Mouse (Mus musculus): Measurements from ENCODE around the gene Plpp7.

The Plpp7 gene

DNA sequence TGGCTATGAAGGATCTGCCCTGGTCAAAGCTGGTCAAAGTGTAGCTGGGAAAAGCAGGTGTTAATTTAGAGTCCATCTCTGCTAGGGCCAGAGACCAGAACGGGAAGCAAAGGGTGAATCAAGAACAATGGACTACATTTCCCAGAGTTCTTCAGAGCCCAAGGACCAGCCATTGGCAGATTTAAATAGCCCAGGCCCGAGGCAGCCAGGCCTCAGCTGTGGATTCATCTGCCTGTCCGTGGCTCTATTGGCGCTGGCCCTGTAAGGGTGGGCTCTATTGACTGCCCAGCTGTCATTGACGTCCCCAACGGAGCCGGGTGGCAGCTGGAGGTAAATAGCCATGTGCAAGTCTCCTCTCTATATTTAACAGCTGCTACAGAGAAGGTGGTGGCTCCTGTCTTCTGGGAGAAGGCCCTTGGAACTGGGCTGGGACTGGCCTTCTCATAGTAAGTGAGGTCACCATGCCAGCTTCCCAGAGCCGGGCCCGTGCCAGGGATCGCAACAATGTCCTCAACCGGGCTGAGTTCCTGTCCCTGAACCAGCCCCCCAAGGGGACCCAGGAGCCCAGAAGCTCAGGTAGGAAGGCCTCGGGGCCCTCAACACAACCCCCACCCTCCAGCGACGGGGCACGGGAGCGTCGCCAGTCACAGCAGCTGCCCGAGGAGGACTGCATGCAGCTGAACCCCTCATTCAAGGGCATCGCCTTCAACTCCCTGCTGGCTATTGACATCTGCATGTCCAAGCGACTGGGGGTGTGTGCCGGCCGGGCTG lies at the start of gene Plpp7:
Plpp7 (plus strand) TSS at position 178 of the 771 bp plus-strand sequence.
- peak; percentile 66 for DNase-seq (ENCODE audit: low read depth, low spot score)

DNA sequence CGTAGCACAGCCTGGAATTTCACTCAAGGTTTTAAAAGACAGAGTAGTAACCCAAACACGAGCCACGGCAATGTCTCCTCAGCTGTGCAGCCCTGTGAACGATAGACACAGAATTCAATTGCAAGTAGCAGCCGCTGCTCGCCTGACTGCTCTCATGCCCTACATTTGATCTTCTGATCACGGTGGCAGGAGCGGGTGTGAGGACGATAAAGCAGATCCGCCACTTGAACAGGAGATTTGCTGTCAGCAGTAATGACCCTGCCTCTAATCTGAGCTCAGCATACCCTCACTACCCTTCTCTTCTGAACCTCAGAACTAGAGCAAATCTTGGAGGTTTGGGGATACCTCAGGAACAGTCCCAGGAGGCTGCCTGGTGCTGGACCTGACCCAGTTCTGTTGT lies 49.3 kb upstream of the Plpp7 start:
- no peak for DNase-seq (ENCODE audit: low read depth, low spot score)

DNA sequence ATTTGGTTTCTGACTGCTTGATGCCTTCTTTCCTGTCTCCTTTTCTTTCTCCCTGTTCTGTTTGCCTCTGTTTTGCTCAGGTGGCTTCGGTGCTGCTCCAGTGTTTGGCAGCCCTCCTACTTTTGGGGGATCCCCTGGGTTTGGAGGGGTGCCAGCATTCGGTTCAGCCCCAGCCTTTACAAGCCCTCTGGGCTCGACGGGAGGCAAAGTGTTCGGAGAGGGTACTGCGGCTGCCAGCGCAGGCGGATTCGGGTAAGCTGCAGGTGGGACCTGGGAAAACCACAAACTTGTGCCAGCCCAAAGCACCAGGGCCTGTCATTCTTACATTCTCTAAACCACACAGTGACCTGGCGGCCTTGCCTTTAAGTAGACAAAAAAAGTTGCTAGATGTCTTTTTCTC lies 48.0 kb upstream of the Plpp7 start:
- DNase-seq (ENCODE audit: low read depth, low spot score): no peak

- no peak for DNase-seq (ENCODE audit: low read depth, low spot score)
Observed at GRCm38 (mm10) chr2:32051791-32052190, 43.5 kb upstream of the Plpp7 start.

DNA sequence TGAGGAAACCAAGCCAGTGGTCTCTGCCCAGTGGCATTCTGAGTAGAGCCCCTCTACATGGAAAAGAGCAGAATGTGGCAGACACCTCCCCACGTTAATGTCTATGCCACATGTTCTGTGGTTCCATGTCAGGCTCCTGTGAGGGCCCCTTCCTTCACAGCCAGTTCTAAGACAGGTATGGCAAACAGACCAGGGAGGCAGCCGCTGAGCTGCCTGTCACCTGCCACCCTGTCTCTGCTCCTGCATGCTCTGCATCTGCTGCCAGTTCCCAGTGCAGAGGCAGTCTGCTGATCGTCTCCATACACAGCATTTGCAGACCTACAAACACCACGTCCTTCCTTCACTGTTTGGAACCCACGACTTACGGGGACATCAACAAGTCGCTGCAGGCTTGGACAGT lies 42.9 kb upstream of the Plpp7 start:
- DNase-seq (ENCODE audit: low read depth, low spot score): no peak

GRCm38 (mm10) chr2:32055357-32055965 lies 39.9 kb upstream of the Plpp7 start:
- peak; percentile 65 for DNase-seq (ENCODE audit: low read depth, low spot score)

GRCm38 (mm10) chr2:32056524-32056923 lies 38.8 kb upstream of the Plpp7 start:
- no peak for DNase-seq (ENCODE audit: low read depth, low spot score)

DNA sequence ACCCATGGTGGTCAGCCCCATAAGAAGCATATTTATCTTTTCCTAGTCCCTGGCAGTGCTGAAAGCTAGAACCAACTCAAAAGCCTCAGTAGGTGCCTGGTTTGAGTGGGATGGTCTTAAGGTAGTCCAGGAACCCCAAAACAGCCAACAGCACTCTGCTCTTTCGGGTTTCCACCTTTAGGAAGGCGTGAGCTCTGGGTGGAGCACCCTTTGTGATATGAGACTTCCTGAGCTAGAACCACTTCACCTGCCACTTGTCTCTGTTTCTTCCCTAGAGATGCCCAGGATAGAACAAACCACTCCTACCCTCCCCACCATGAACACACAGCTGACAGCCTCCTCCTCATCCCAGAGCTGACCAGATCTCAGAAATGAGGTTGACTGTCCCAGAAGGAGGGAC lies 38.0 kb upstream of the Plpp7 start:
- DNase-seq (ENCODE audit: low read depth, low spot score): no peak

GRCm38 (mm10) chr2:32057794-32058193 lies 37.5 kb upstream of the Plpp7 start:
- no peak for DNase-seq (ENCODE audit: low read depth, low spot score)

DNA sequence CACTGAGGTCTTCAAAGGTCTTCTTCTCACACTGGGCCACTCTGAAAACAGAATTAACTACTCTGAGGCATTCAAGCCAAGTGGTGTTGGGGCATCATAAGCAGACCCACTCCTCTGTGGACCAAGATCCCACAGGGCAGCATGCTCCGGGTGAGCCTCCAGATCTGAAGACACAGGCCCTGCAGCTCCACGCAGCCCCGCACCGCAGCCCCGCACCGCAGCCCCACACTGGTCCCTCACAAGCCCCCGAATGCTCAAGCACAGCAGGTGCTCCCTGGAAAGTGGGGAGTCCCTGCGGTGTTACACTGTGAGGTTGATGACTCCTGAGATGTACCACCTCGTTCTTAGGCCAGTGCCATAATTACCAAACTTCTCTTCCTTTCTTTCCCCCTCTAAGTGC lies 37.1 kb upstream of the Plpp7 start:
- no peak for DNase-seq (ENCODE audit: low read depth, low spot score)

GRCm38 (mm10) chr2:32058716-32059115 lies 36.6 kb upstream of the Plpp7 start:
- DNase-seq (ENCODE audit: low read depth, low spot score): no peak

- DNase-seq (ENCODE audit: low read depth, low spot score): no peak
Observed at GRCm38 (mm10) chr2:32059613-32060012, 35.7 kb upstream of the Plpp7 start.

GRCm38 (mm10) chr2:32060228-32060805 lies 35.0 kb upstream of the Plpp7 start:
- DNase-seq (ENCODE audit: low read depth, low spot score): no peak

DNA sequence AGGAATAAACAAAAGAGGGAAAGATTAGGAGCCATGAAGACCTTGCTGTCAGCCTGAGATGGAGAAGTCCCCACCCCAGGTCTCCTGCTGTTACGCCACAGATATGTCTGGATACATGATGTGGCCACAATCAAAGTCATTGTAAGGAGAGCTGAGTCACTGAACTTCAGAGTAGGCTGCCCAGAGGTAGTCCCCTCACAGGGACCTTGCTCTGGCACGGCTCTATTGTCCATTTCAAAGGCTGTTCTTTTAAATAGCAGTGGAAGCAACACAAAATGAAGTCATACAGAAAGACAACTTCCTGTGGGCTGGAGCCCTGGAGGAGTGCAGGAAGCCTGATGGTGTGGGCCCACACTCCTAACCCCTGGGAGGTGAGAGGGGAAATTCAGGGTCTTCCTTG lies 34.1 kb upstream of the Plpp7 start:
- no peak for DNase-seq (ENCODE audit: low read depth, low spot score)

DNA sequence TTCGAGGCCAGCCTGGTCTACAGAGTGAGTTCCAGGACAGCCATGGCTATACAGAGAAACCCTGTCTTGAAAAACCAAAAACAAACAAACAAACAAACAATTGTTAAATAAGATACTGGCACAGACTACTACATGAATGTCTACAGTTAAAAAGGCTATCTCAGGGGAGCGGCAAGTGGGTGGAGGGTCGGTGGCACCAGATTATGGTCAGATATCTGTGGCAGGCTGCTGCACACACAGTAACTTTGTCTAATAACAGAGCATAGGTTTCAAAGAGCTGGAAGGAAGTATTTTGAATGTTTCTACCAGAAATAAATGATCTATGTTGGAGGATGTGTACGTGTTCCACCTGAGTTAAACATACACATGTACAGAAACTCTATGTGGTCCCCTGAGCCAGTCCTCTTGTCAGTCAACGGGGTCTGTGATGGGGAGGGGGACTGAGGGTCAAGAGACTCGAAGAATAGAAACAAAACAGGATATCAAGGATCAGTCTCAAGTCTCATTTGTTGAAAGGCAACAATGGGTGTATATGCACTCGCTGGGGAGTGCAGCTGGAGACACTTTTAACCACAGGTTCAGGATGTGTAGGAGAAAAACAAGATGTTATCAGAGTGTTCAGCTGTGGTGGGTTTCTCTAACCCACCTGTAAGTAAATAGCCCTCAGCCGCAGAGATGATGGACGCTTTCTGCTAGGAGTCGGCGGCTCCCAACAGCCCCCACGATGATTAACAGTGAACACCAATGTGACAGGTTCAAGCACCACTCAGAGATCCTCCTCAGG lies 33.4 kb upstream of the Plpp7 start:
- DNase-seq (ENCODE audit: low read depth, low spot score): no peak

DNA sequence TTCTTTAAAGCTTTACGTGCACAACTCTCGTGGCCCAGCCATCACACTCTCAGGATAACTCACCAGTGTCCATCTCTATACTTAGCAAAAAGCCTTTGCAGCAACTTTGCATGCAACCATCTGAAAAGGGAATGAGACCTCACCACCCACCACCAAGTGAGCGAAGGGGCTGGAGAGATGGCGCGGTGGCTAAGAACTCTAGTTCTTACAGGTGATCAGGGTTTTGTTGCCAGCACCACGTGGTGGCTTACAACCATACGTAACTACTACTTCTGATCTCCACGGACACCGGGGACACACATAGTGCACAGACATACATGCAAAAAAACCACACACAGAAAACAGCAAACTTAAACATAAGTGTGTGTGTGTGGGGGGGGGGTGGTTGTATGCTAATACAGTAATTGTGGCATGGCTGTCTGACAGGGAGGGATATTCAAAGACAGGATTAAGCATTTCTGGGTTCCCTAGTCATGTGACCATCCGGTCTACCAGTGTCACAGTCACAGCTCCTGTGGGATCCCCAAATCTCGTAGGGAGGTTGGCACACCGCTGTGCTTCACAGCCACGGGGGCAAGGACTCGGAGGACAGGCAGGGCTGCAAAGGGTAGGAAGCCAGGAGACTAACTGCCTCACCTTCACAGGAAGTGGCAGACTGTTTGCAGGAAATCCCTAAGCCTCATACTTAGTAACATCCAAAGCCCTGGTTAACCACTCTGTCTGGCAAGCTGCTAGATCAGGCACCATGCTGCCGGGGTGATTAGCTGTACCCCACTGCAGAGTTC lies 32.5 kb upstream of the Plpp7 start:
- no peak for DNase-seq (ENCODE audit: low read depth, low spot score)

- no peak for DNase-seq (ENCODE audit: low read depth, low spot score)
Observed at GRCm38 (mm10) chr2:32063451-32064151, 31.7 kb upstream of the Plpp7 start.

DNA sequence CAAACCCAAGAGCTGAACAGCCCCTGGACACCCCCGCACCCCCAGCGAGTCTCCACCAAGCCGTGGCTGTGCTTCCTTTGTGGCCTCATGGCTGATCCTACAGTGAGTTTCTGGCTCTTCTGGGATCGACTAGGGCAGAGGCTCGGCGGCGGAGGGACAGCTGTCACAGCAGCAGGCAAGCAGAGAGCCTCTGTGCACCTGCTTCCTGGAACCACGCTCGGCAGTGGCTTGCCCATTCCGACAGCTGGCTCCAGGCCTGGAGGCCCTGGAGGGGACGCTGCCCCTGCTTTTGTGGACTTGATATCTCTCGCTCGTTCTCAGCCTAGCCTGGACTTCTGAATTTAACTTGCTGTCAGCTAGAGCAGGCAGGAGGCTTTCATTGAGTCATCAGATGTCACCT lies 30.4 kb upstream of the Plpp7 start:
- DNase-seq (ENCODE audit: low read depth, low spot score): no peak

- no peak for DNase-seq (ENCODE audit: low read depth, low spot score)
Observed at GRCm38 (mm10) chr2:32065371-32065791, 29.9 kb upstream of the Plpp7 start.

GRCm38 (mm10) chr2:32066005-32066404 lies 29.3 kb upstream of the Plpp7 start:
- no peak for DNase-seq (ENCODE audit: low read depth, low spot score)

Data from retina, adult 2 months (tissue).